Mouse (Mus musculus) inflammation-experienced regulatory T-cells, adult 6 months (primary cell): ENCODE data around the gene Col18a1. TPM values are rescaled to one million over a fixed set of nuclear protein-coding genes. Genes with fewer than 3 reads are reported as not detected.
"Not testable (repeated sequence)": the region's sequence is repeated elsewhere in the genome, so short reads cannot be mapped to it uniquely, and the experiment has no call there.

Experiments used
- ATAC-seq: one replicate; pipeline ENCODE4 v1.8.0; 2017
- polyA plus RNA-seq, 3 experiments: library from polyadenylated mRNA; unstranded; fragments of 100-300 nt; shearing (Covaris generic); gene quantifications; one replicate each; pipeline ENCODE4 v1.2.1; 2017

Col18a1 gene
- polyA plus RNA-seq, 3 experiments from 2014 or later, result 0.09 to 0.11 TPM; not detected in 1

- ATAC-seq, result no peak
These were observed 13.8 kb upstream of the Col18a1 start for GRCm38 (mm10) chr10:77180110-77180509.

DNA sequence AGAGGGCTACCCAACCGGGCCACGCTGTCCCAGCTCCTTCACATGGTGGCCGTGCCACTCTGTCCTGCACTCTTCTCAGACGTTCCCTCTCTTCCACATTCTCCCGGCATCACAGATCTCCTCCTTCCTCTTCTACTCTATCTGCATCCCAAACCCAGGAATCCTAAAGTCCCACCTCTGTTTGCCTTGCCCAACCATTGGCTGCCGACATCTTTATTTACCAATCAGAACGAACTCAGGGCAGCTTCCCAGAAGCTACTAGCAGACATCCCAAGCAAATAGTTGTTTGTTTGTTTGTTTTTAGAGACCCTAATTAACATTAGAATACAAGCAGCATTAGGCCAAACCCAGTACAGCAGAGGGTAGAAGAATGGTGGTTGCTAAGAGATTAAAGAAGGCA, 12.3 kb upstream of the Col18a1 start:
- no peak for ATAC-seq

- no peak for ATAC-seq
These were observed 4.1 kb upstream of the Col18a1 start for GRCm38 (mm10) chr10:77170400-77170799.

- no peak for ATAC-seq
These were observed 916 bp downstream of the Col18a1 start for GRCm38 (mm10) chr10:77165318-77165945.

- ATAC-seq, result no peak
These were observed 1.8 kb downstream of the Col18a1 start for GRCm38 (mm10) chr10:77164437-77165052.

DNA sequence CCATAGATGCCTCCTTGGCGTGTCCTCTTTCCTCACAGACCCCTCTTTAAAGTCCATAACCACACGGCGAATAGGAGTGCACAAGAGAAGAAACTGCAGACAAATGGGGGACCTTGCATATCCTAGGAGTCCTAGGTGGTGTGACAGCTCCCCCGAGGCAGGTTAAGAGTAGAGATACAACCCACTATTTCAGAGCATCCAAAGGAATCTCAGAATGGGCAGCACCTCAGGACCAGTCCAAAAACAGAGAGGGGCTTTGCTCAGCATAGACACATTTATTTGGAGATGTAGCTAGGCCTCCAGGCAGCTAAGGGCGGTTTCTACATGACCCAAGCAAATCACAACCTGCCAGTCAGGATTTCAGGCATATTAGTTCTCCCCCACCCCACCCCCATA, 2.3 kb downstream of the Col18a1 start:
- ATAC-seq, result no peak

DNA sequence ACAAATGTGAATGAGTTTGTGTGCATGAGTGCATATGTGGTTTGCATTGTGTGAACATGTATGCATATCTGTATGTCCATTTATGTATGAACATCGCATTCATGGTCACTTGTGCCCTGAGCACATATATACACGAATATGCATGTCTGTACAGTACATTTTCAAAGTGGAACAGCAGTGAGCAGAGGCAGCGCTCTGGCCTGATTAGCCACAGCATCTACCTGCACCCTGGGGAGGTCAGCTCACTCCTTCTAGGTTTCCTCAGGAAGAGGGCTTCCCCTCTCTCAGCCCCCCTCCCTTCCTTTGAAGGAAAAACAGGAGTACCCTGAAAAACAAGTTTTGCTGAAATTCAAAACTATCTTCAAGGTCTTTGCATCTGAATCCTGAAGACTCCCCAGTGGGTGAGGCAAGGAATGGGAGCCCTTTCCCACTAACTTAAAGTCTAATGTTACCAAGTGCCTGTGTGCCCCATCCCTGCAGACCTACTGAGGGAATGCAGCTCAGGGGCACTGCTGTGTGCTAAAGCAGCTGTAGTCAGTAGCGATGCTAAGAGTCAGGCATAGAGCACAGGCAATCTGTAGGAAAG, 2.9 kb downstream of the Col18a1 start:
- ATAC-seq, result no peak

DNA sequence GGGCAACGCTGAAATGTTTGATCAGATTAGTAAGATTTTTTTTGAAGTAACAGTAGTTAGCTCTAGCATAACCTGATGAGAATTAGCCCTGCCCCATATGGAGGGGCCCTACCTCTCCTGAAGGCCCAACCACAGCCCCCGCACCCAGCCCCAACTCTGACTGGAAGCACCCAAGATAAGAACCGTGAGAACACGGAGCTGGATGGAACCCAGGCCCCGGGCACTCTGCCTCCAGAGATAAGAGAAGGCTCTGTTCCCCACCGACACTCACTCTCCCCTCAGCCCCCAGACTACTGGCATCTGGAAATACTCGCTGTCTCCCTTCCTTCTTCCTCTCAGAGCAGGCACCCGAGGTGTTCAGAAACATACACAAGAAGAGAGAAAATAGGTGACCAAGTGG, 6.8 kb downstream of the Col18a1 start:
- ATAC-seq, result no peak

DNA sequence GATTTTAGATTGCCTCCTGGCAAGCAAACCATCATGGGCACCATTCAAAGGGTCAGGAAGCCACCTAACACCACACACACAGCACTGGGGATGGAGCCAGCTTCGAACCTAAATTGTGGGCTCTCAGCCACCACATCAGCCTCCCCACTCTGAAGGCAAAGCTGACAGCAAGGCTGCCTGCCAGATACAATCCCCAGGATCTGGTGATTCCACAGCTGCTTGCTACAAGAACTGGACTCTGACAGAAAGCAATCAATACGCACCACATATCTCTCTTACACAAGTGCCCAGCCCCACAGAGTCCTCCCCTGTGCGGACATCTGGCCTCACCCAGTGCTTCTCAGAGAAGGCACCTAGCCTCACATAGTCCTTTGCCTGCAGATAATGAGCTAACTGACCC, 7.4 kb downstream of the Col18a1 start:
- ATAC-seq, result no peak

DNA sequence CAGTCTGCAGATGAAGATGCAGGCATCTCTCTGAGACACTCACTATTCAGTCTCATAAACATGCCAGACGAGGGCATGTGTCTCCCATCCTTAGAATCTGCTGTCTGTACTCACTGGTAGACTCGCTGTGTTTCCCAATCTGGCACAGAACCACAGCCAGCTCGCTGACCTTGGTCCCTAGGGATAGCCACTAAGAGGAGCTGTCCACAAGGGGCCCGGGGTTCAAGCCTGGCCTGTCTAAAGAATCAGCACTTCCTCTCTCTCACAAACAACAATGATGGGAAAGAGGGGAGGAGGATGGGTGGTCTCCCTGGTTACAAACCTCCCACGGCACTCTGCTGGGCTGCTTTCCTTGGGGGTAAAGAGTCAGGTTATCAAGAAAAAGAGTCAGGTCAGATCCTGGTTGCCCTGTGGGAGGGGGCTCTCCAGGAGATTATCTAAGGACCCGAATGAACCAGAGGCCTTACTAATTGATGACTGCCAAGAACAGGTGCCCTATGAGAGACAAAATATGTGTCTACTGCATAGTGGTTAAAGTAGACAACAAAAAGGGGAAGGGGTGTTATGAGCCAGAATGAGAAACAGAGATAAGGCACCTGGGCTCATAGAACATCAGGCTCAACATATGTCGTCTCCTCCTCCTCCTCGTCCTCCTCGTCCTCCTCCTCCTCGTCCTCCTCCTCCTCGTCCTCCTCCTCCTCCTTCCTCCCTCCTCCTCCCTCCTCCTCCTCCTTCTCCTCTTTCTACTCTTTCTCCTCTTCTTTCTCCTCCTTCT, 8.9 kb downstream of the Col18a1 start:
- ATAC-seq, result no peak

DNA sequence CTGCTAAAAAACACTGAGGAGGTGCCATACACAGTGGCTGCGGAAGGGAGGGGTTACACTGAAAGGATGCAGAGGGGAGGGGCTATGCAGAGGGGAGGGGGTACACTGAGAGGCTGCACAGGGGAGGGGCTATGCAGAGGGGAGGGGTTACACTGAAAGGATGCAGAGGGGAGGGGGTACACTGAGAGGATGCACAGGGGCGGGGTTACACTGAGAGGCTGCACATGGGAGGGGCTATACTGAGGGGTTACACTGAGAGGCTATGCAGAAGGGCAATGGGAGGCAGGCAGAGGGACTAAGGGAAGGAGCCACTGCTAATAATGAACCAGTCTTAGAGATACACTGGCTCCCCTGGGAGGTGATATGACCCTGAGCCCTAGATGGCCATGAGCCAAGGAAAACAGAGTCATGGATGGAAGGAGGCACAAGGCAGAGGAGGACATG, 14.1 kb downstream of the Col18a1 start:
- ATAC-seq, result no peak

DNA sequence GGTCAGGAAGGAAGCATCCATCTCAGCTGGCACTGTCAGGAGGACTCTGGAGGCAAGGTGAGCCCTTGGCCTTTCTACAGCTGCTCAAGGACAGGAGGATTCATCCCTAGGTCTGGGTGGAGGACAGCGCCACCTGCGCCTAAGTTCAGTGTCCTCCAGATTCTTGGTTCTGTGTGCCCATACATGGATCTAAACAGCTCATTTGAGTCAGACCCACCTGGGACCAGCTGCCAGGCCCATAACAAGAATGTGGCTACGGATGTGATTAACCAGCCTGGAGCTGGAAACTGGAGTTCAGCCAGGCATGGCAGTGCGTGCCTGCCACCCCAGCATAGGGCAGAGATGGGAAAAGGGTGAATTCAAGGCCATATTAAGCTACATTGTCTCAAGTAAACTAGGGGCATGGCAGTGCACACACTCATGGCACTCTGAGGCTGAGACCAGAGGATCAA, 14.8 kb downstream of the Col18a1 start:
- ATAC-seq, result no peak

DNA sequence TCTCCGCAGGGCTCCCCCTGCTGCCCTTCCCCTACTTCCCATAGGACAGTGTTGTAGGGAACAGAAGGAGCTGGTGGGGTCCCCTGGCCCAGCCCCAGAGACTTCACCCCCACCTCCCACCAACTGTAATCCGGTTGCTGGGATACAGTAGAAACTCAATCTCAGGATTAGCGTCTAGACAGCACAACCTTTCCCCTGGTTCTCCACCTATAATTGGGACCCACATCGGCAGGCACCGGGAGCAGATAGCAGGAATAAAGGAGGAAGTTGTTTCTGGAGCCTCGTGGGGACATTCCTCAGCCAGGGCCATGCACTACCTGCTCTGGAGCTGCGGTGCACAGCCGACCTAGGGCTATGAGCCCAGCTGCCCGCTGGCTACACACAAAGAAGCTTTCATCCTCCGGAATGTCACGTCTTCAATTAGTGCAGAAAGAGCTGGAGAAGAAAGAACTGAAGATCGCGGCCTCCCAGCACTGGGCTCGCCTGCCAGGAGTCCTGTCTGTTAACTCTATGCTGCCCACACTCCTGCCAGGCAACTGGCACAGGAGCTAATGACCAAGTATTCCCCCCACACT, 15.3 kb downstream of the Col18a1 start:
- ATAC-seq, result no peak

DNA sequence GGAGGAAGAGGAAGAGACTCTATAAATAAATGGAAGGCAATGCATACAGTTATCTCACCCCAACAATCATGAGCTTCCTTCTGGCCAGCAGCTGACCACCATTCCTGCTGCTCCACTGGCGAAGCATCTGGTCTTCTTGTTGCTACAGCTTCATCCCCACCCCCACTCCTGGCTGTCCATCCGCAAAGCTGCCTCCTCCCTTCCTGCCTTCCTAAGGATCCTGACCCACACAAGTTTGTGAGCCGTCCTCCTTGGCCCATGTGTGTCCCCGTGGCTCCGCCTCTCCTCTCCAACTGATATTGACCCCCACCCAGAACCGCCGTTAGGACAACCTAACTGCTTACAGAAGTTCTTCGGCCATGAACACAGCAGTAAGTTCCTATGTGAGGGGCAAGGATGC, 16.3 kb downstream of the Col18a1 start:
- no peak for ATAC-seq

GRCm38 (mm10) chr10:77147545-77147944, 18.8 kb downstream of the Col18a1 start:
- ATAC-seq, result no peak

- no peak for ATAC-seq
These were observed 19.4 kb downstream of the Col18a1 start for GRCm38 (mm10) chr10:77146901-77147463.

DNA sequence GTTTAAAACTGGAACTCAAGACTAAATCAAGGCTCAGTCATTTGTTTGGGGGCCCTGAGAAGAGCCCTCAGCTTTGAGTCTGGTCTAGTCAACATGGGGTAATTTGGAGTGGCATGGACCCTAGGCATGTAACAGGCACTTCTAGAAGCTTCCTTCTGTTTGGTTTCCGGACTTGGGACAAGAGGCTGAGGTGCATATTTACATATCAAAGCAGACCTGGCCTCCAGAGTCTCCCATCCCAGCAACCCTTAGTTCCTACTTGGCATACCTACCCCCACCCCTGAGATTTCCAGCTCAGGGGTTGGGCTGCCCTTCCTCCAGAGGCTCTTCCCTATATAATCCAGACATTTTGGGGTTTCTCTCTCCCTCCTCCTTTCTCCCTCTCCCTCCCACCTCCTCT, 20.4 kb downstream of the Col18a1 start:
- ATAC-seq, result no peak

GRCm38 (mm10) chr10:77144372-77144771, 22.0 kb downstream of the Col18a1 start:
- ATAC-seq, result no peak

DNA sequence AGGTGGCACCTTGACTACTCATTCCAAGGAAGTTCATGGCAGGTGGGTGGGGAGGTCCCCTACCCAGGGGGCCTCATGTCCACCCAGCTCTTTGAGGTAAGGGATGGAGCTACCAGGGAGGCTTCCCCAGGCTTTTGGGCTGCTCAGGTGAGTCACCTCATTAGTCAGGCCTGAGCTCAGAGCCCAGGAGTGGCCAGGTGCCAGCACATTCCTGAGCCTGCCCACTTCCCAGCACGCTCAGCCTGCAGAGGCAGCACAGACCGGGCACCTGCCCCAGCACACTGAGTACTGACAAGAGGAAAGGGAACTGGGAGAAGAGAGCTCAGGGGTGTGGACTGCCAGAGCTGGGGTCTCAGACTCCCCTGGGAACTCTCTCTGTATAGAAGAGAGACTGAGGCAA, 24.0 kb downstream of the Col18a1 start:
- no peak for ATAC-seq

DNA sequence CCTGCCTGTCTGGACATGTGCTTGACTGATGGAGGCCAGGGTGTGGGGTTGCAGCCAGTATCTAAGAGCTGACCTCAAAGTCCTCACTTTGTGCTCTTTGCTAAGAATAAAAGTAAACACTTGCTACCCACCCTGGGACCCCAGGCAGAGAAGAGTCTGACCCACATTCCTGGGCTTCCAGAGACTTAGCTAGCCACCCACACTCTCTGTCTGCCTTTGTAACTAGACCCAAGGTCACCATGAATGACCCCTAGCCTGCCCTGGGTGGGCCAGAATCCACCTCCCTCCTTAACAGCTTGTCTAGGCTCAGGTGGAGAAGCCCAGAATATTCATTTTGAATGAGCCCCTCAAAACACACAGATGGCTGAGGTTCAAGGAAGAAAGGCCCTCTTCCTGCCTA, 28.0 kb downstream of the Col18a1 start:
- ATAC-seq, result no peak

DNA sequence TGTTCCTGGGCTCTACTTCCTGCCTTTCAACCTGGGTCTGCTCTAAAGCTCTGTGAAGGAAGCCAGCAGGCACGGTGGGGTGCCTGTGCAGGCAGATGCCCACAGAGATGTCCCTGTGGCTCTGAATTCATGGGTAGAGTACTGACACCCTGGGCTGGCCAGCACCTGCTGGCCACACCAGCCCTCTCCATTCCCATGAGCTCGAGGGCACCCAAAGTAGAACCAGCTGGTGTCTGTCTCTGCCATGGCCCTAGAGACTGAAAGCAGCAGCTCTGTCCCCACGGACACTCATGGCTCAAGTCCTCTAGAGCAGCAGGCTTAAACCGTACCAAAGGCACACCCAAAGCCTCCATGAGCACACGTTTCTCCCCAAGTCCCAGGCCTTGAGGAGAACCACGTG, 30.1 kb downstream of the Col18a1 start:
- no peak for ATAC-seq

GRCm38 (mm10) chr10:77135274-77135829, 31.0 kb downstream of the Col18a1 start:
- no peak for ATAC-seq

GRCm38 (mm10) chr10:77134807-77135152, 31.6 kb downstream of the Col18a1 start:
- not testable (repeated sequence) for ATAC-seq
